Mouse (Mus musculus) midbrain, postnatal 0 days (tissue): ENCODE measurements at regions not wholly inside any gene's neighbourhood (a gene's known extent, or its start where the extent isn't known, plus 50 kb on each side); places are given as distances from the start of the nearest gene placed in this dataset.
A peak's percentile ranks its signal among the peaks of the same experiment; 100 is the strongest.

Experiments used
- ATAC-seq: fragments of 200-750 bp; cut with Nextera tagmentation; 2 replicates; pipeline ENCODE4 v1.8.0; 2017; ENCODE audit warnings: moderate number of reproducible peaks, mild to moderate bottlenecking, moderate TSS enrichment, moderate library complexity; ENCODE audit not compliant: low FRiP score
- DNase-seq: peaks from one replicate; pipeline ENCODE4 v3.0.0-alpha.2; 2015; ENCODE audit warnings: low spot score
- H3K27ac ChIP-seq: fragments of 300-500 bp; sonication (generic); 2 replicates; pipeline ENCODE4 v1.5.1; 2014; ENCODE audit warnings: low read depth, mild to moderate bottlenecking, low read length, mixed read lengths
- H3K27me3 ChIP-seq: fragments of 300-500 bp; sonication (generic); 2 replicates; pipeline ENCODE4 v1.6.1; 2014; ENCODE audit warnings: low read length, control low read depth, mixed read lengths; ENCODE audit not compliant: insufficient read depth
- H3K36me3 ChIP-seq: fragments of 300-500 bp; sonication (generic); 2 replicates; pipeline ENCODE4 v1.6.1; 2014; ENCODE audit warnings: low read length, control low read depth, mixed read lengths; ENCODE audit not compliant: insufficient read depth
- H3K4me1 ChIP-seq: fragments of 300-500 bp; sonication (generic); 2 replicates; pipeline ENCODE4 v1.6.1; 2014; ENCODE audit warnings: mild to moderate bottlenecking, control low read depth, antibody characterized with exemption, low read length, mixed read lengths; ENCODE audit not compliant: insufficient read depth
- H3K4me2 ChIP-seq: fragments of 300-500 bp; sonication (generic); 2 replicates; pipeline ENCODE4 v1.6.1; 2014; ENCODE audit warnings: low read depth, mild to moderate bottlenecking, low read length, mixed read lengths; ENCODE audit not compliant: poor library complexity, severe bottlenecking
- H3K4me3 ChIP-seq: fragments of 300-500 bp; sonication (generic); 2 replicates; pipeline ENCODE4 v1.5.1; 2014; ENCODE audit warnings: low read depth, mild to moderate bottlenecking, low read length, moderate library complexity
- H3K9ac ChIP-seq: fragments of 300-500 bp; sonication (generic); replicated peaks from 2 replicates; pipeline ENCODE4 v1.6.1; 2014; ENCODE audit warnings: mild to moderate bottlenecking, low read length, moderate library complexity, mixed read lengths; ENCODE audit not compliant: poor library complexity, severe bottlenecking
- H3K9me3 ChIP-seq: fragments of 300-500 bp; sonication (generic); 2 replicates; pipeline ENCODE4 v1.6.1; 2016; ENCODE audit warnings: low read length, control low read depth
- CTCF ChIP-seq: IDR thresholded peaks from 2 replicates; pipeline ENCODE4 v1.5.1; 2016; ENCODE audit warnings: antibody characterized with exemption, mild to moderate bottlenecking
- WGBS: fragments of 180-500 bp; shearing (Covaris S2); extraction: QIAGEN DNeasy Blood & Tissue Kit; methylation state at CpG from one replicate; pipeline ENCODE4 v1.1.7; 2014; 5-methylcytosine and 5-hydroxymethylcytosine counted together

DNA sequence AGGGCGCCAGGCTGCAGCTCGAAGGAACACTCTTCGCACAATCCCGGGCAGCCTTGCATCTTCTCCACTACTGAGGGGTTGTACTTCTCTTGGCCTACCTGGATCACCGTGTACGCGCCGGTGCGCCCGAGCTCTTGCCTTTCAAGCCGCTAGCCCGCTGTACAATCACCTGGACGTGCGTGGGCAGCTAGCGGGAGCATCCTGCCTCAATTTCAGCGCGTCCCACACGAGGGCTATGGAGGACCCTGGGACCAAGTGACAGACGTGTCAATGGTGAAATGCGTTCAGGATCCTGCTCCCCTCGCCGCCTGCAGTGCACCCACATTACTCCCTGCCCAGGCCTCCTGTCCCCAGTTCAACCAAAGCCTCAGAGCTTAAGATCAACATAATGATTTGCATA, 373.2 kb upstream of the Cntn5 start:
- H3K27ac ChIP-seq, result no peak overlapping the region
- no peak for ATAC-seq
- H3K4me1 ChIP-seq, result no peaks in the 10 kb centered on the region
- WGBS, result 94% methylated on average over 22 of the region's 22 CpGs
- no peak for DNase-seq
- H3K27me3 ChIP-seq, result no peaks in the 10 kb centered on the region
- H3K9ac ChIP-seq, result no peak overlapping the region
- H3K4me3 ChIP-seq, result no peak overlapping the region
- H3K36me3 ChIP-seq, result no peaks in the 10 kb centered on the region
- H3K9me3 ChIP-seq, result no peaks in the 10 kb centered on the region
- no peak for TF ChIP-seq CTCF
- no peak overlapping the region for H3K4me2 ChIP-seq

DNA sequence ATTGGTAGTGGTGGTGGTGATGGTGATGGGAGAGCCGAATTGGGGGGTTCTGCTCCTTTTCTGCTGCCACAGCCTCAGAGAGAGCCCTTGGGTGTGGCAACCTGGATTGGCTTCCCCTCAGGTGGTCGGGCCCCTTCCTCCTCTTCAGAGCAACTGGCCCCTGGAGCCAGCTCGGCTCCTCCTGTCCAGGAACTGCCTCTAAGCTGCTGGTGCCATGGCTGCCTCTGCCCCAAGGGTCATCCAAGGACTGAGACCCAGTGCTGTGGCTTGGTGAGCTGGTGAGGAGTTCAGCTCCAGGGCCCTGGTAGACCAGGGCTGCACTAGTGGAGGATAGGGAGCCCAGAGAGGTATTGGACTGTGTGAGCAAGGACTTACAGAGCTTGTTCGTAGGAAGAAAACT, 372.4 kb upstream of the Cntn5 start:
- 93% methylated on average over 4 of the region's 4 CpGs for WGBS
- Histone ChIP-seq H3K9ac (no peak overlapping the region), H3K9me3 (no peaks in the 10 kb centered on the region), H3K4me2 (no peak overlapping the region), H3K4me3 (no peak overlapping the region), H3K27me3 (no peaks in the 10 kb centered on the region), H3K27ac (no peak overlapping the region), H3K36me3 (no peaks in the 10 kb centered on the region), H3K4me1 (no peaks in the 10 kb centered on the region)
- DNase-seq (no peak), ATAC-seq (no peak)
- no peak for TF ChIP-seq CTCF

DNA sequence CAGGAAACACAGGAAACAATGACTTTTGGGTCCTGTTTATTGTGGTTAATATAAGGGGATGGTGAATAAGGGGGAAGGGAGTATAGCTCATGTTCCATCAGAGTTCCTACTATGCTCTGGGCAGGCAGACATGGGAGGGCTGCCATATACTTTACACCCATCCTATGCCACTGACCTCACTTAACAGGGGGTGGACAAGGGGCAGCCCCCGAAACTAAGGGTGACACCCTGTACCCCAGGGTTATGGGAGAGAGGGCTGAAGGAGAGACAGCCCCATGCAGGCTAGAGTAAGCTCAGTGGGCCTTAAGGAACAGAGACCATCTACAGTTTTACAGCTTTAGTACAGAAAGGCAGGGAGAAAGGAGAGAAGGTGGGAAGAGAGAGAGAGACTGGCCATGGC, 352.3 kb upstream of the Cntn5 start:
- no peaks in the 10 kb centered on the region for H3K36me3 ChIP-seq
- H3K27me3 ChIP-seq, result no peaks in the 10 kb centered on the region
- ATAC-seq (no peak), DNase-seq (no peak)
- no peaks in the 10 kb centered on the region for H3K9me3 ChIP-seq
- no peak for TF ChIP-seq CTCF
- no peak overlapping the region for H3K27ac ChIP-seq
- H3K4me1 ChIP-seq, result no peaks in the 10 kb centered on the region
- no peak overlapping the region for H3K4me3 ChIP-seq
- no peak overlapping the region for H3K4me2 ChIP-seq
- no peak overlapping the region for H3K9ac ChIP-seq
- 86% methylated on average over 1 of the region's 1 CpGs for WGBS

DNA sequence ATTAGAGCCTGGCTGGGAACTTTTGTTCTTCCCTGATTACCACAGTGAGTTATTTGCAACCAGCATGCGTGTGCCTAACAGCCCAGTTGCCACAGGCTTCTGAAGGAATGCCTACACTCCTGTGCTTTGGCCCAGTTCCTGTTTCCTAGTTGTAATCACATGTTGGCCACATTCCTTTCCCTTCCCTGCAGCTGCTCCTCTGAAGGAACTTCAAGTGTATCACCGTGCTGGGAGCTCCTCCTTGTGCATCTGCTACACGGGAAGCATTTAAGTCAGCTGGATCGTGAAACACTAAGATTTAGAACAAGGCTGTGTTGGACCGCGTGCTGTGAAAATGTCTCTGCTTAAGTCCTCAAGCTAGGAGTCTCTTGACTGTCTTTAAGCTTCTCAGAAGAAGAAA, 302.3 kb upstream of the Cntn5 start:
- Histone ChIP-seq H3K9me3 (no peaks in the 10 kb centered on the region), H3K9ac (no peak overlapping the region), H3K4me3 (no peak overlapping the region), H3K4me2 (no peak overlapping the region), H3K36me3 (no peaks in the 10 kb centered on the region), H3K27me3 (no peaks in the 10 kb centered on the region), H3K4me1 (no peaks in the 10 kb centered on the region), H3K27ac (no peak overlapping the region)
- no peak for TF ChIP-seq CTCF
- DNase-seq (peak; percentile 69), ATAC-seq (no peak; the same call in 1 of the 2 replicates)
- WGBS, result 63% methylated on average over 6 of the region's 6 CpGs

DNA sequence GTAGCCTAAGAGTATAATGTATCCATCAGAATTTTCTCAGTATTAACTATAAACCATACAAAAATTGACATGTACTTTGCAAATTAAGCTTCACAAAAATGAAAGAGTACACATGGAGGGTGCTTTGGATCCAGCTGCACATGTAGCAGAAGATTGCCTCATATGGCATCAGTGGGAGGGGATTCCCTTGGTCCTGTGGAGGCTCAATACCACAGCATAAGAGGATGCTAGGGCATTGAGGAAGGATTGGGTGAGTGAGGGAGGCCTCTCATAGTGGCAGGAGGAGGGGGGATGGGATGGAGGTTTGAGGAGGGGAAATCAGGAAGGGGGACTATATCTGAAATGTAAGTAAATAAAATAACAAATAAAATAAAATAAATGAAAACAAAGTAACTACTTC, 301.7 kb upstream of the Cntn5 start:
- Histone ChIP-seq H3K9ac (no peak overlapping the region), H3K36me3 (no peaks in the 10 kb centered on the region), H3K27ac (no peak overlapping the region), H3K4me1 (no peaks in the 10 kb centered on the region), H3K4me2 (no peak overlapping the region), H3K27me3 (no peaks in the 10 kb centered on the region), H3K4me3 (no peak overlapping the region), H3K9me3 (no peaks in the 10 kb centered on the region)
- no peak for TF ChIP-seq CTCF
- DNase-seq (no peak), ATAC-seq (no peak)

DNA sequence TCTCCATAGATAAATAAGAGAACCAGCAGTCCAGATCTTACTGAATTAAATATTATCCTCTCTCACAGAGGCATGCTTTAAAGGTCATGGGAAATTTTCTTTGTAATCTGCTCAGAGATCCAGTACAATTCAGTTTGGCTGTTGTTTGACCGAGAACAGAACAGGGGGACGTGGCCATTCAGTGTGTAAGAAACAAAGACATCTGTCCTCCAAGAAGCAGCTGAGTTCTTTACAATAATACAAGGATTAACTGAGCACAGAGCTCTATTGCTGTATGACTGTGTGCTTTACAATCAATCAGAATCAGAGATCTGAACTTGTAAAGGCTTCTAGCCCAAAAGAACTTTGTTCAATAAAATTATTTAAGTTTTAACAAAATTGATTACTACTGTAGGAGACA, 287.6 kb upstream of the Cntn5 start:
- 14% methylated on average over 2 of the region's 2 CpGs for WGBS
- DNase-seq, result no peak
- TF ChIP-seq CTCF, result no peak
- H3K27ac ChIP-seq, result no peak overlapping the region
- H3K4me1 ChIP-seq, result no peaks in the 10 kb centered on the region
- ATAC-seq, result no peak
- H3K27me3 ChIP-seq, result no peaks in the 10 kb centered on the region
- H3K9me3 ChIP-seq, result no peaks in the 10 kb centered on the region
- no peak overlapping the region for H3K9ac ChIP-seq
- no peak overlapping the region for H3K4me3 ChIP-seq
- H3K4me2 ChIP-seq, result no peak overlapping the region
- no peaks in the 10 kb centered on the region for H3K36me3 ChIP-seq

DNA sequence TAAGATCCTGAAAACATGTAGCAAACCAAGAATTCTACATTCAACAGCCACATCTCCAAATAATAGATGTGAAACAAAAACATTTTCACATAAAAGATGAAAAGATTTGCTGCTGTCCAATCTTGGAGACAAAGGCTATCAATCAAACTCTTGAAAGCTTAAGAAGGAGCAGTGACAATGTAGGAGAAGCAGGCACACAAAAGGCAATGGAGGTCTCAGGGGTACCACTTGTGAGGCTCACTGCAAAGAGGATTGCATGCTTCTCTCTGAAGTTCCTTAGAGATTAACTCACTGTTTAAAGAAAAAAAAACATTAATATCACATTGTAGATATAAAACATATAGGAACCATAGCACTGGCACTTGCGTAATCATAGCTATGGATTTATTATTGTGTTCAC, 241.2 kb upstream of the Cntn5 start:
- TF ChIP-seq CTCF, result no peak
- Histone ChIP-seq H3K4me3 (no peak overlapping the region), H3K36me3 (no peaks in the 10 kb centered on the region), H3K4me2 (no peak overlapping the region), H3K9me3 (no peaks in the 10 kb centered on the region), H3K9ac (no peak overlapping the region), H3K27me3 (no peaks in the 10 kb centered on the region), H3K27ac (no peak overlapping the region), H3K4me1 (no peaks in the 10 kb centered on the region)
- WGBS, result 74% methylated on average over 1 of the region's 1 CpGs
- ATAC-seq (no peak), DNase-seq (no peak)
